Mouse (Mus musculus): ENCODE data around the gene Olfr569.
A peak's percentile ranks its signal among the peaks of the same experiment; 100 is the strongest.

Gene Olfr569

DNA sequence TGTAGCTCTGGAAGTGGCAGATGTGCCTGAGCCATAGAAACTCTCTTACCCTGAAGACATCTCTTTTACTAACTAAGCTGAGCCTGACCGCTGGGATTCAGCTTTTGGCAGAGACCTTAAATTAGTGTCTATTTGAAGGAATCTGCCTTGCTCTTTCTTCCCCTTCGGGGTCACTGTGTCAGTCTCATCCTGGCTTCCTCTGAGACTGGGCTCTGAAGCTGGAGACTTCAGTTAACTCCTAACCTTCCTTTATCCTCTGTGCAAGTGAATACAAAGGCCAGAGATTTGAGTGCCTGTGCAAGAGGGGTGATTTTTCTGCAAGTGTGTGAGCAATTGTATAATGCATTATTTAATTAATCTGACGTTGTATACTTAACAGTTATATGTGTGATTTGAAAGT lies at the start of gene Olfr569:
Gene Olfr569, minus strand, starts transcription at position 101 of the 400 bp plus-strand sequence.
- no peak for DNase-seq (ENCODE audit: extremely low spot score, low read depth, low spot score)

DNA sequence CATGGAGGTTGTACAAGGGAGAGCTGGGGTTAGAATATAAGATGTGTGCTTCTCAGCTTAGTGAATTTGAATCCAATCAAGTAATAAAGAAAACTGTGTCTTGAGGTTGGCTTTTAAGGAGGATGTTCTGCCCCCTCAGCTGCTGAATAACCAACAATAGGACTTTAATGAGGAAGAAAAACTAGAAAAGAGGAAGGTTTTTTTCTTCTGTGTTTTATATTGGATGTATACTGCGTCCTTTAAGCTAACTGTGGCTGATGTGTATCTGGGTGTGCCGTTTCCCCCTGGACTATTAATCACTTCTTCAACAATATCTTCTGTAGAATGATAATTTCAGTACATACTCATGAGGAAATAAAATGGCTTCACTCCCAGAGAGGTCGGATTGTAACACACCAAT lies 36.4 kb upstream of the Olfr569 start:
- DNase-seq (ENCODE audit: extremely low spot score, low read depth, low spot score) = no peak

GRCm38 (mm10) chr7:102924109-102924508 lies 33.4 kb upstream of the Olfr569 start, which contains the start of gene Olfr572:
Gene Olfr572 (plus strand): TSS chr7:102924409.
- DNase-seq (ENCODE audit: extremely low spot score, low read depth, low spot score) = no peak

DNA sequence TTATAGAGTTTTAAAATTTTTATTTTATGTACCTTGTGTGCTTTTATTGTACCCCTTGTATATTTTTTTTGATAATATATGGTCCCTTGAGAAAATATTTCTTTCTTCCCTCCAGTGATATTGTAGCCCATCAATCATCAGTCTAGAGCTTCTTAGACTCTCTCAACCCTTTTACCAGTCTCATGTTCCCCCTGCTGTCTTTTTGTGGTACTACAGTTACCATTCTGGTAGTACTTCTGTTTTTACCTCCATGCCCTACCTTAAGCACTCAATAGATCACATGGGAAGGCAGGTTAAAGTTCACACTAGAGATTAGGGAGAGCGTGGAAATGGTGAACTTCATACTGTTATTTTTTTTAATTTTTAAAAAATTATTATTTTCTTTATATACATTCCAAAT lies 28.9 kb upstream of the Olfr569 start:
- DNase-seq (ENCODE audit: extremely low spot score, low read depth, low spot score) = peak; percentile 30

DNA sequence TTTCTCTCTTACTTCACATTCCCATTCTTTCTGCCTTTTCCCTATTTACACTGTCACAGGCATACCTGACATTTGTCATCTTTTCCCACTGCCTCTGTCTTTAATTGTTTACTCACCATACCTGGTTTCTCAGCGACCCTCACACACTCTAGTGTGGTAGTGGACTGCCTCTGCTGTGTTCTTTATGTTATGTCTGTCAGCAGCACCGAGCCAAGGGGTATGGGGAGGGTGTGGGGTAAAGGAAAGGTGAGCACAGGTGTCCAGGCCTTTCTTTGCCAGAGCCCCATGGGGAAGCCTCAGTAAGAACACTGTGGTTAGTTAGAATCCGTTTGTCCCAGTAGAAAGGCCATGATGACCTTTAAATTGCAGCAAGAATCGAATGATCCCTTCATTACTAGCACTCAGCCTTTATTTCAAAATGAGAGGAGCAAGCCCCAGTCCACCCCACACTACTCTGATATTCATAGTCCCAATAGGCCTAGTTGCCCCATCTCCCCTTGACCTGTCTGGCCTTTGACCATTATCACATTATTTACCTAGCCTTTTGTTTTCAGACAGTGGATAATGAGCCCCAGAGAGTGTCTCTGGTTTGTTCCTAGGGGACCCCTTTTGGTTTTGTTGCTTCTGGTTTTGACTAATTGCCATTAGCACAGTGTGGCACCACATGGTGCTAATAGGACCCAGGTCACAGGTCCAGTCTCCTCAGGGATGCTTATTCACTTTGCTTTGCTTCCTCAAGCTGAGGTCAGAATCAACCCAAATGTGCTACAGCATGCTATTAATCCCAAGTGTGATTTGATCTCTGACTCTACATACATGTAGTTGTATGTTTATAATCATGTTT lies 26.6 kb upstream of the Olfr569 start, which contains the start of gene Olfr571:
Gene Olfr571, minus strand, starts transcription at position 505 of the 844 bp plus-strand sequence.
- no peak for DNase-seq (ENCODE audit: extremely low spot score, low read depth, low spot score)

GRCm38 (mm10) chr7:102916405-102916804 lies 25.7 kb upstream of the Olfr569 start:
- DNase-seq (ENCODE audit: extremely low spot score, low read depth, low spot score) = no peak

- DNase-seq (ENCODE audit: extremely low spot score, low read depth, low spot score) = no peak
Measured at GRCm38 (mm10) chr7:102915261-102915660, 24.6 kb upstream of the Olfr569 start.

GRCm38 (mm10) chr7:102876822-102877221 lies 13.9 kb downstream of the Olfr569 start, which contains the start of gene Olfr568:
Gene Olfr568 (plus strand): TSS chr7:102877122.
- no peak for DNase-seq (ENCODE audit: extremely low spot score, low read depth, low spot score)

GRCm38 (mm10) chr7:102858665-102859064 lies 32.0 kb downstream of the Olfr569 start, which contains the start of gene Olfr566:
Gene Olfr566 (minus strand): TSS chr7:102858765.
- DNase-seq (ENCODE audit: extremely low spot score, low read depth, low spot score) = no peak

DNA sequence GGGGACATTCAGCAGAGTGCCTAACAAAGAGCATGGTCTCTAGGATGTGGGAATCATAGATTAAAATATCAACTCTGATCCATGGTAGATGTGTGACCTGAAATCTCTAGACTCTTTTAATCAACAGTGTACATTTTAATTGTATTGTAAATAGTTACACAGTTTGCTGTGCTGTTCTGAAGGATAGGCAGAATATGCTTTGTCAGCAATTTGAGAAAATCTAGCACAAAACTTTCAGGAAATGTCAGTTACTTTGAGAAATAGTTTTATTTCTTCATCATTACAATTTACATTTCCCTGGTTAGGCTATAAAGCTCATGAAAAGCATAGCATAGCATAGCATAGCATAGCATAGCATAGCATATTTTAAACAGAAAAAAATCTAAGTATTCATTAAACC lies 34.9 kb downstream of the Olfr569 start:
- no peak for DNase-seq (ENCODE audit: extremely low spot score, low read depth, low spot score)

All from hindlimb bud, embryonic 11.5 days (tissue).